Mouse (Mus musculus): ENCODE data around the gene Hmgcl.

Hmgcl gene

GRCm38 (mm10) chr4:135920304-135921241 lies 25.7 kb upstream of the Hmgcl start, which contains the start of gene Fuca1:
Fuca1 (plus strand) TSS chr4:135920735.
- ChIA-PET CTCF (interaction anchor here (0.5 to 3.8 kb wide), 104 partner anchors 9 to 1613 kb away, joined by 3 to 44 read pairs (median 4); partner anchors contain the start of genes Hmgcl (in 2 of the 4), Pithd1 (in 2 of the 4), Cnr2 (in 1 of the 4) and Gale (in 1 of the 4)), POLR2A (interaction anchor here in 3 of 4 experiments (0.6 to 4.7 kb wide), 56 partner anchors 9 to 711 kb away, joined by 3 to 40 read pairs (median 4); partner anchors contain the start of genes Cnr2 (in 2 of the 3), Hmgcl (in 2 of the 3), Pithd1 (in 2 of the 3) and E2f2 (in 1 of the 3))

GRCm38 (mm10) chr4:135921257-135922120 lies 24.8 kb upstream of the Hmgcl start:
- ChIA-PET POLR2A (interaction anchor here in 3 of 4 experiments (0.5 to 4.7 kb wide), 47 partner anchors 8 to 364 kb away, joined by 3 to 40 read pairs (median 5); partner anchors contain the start of genes Cnr2 (in 2 of the 3), Pithd1 (in 2 of the 3), Hmgcl (in 1 of the 3) and Pnrc2 (in 1 of the 3)), CTCF (interaction anchor here (0.6 to 3.8 kb wide), 73 partner anchors 8 to 1614 kb away, joined by 3 to 44 read pairs (median 5); partner anchors contain the start of genes Hmgcl (in 2 of the 4), Cnr2 (in 1 of the 4), Gale (in 1 of the 4) and Id3 (in 1 of the 4))

GRCm38 (mm10) chr4:135922190-135922589 lies 24.1 kb upstream of the Hmgcl start:
- CTCF ChIA-PET: interaction anchor here in 1 of 4 experiments (3.3 kb wide), 1 partner anchor 28 kb away, joined by 30 read pairs; the partner anchor contains the start of gene Cnr2
- POLR2A ChIA-PET: interaction anchor here in 3 of 4 experiments (0.5 to 4.7 kb wide), 9 partner anchors 8 to 101 kb away, joined by 3 to 40 read pairs (median 14); partner anchors contain the start of genes Cnr2 (in 1 of the 3) and Hmgcl (in 1 of the 3)

- ChIA-PET POLR2A (interaction anchor here in 1 of 4 experiments (0.6 to 4.7 kb wide), 4 partner anchors 9 to 36 kb away, joined by 3 to 40 read pairs (median 3); no protein-coding TSS in a partner anchor), CTCF (interaction anchor here in 1 of 4 experiments (0.6 kb wide), 1 partner anchor 38 kb away, joined by 3 read pairs; no protein-coding TSS in a partner anchor)
These were observed 21.8 kb upstream of the Hmgcl start for GRCm38 (mm10) chr4:135924418-135924817.

- CTCF ChIA-PET: interaction anchor here in 1 of 4 experiments (0.6 to 1.8 kb wide), 2 partner anchors 36 to 62 kb away, joined by 3 to 4 read pairs; partner anchors contain the start of gene Pithd1
- POLR2A ChIA-PET: interaction anchor here in 3 of 4 experiments (0.8 to 3.9 kb wide), 16 partner anchors 8 to 86 kb away, joined by 3 to 18 read pairs (median 4); partner anchors contain the start of genes Hmgcl (in 1 of the 3) and Srsf10 (in 1 of the 3)
These were observed 20.9 kb upstream of the Hmgcl start for GRCm38 (mm10) chr4:135925341-135925740.

GRCm38 (mm10) chr4:135926195-135926808 lies 19.9 kb upstream of the Hmgcl start:
- CTCF ChIA-PET: interaction anchor here in 2 of 4 experiments (0.6 to 1.8 kb wide), 8 partner anchors 13 to 972 kb away, joined by 3 to 5 read pairs (median 3); partner anchors contain the start of gene Pithd1 (in 1 of the 2)
- POLR2A ChIA-PET: interaction anchor here in 3 of 4 experiments (0.6 to 3.9 kb wide), 28 partner anchors 9 to 515 kb away, joined by 3 to 19 read pairs (median 4); partner anchors contain the start of genes Hmgcl (in 2 of the 3), Gale (in 1 of the 3), Pnrc2 (in 1 of the 3) and Rpl11 (in 1 of the 3)

- POLR2A ChIA-PET: interaction anchor here in 3 of 4 experiments (0.5 to 3.9 kb wide), 26 partner anchors 9 to 515 kb away, joined by 3 to 19 read pairs (median 4); partner anchors contain the start of genes Rpl11 (in 2 of the 3), Gale (in 1 of the 3), Hmgcl (in 1 of the 3) and Pnrc2 (in 1 of the 3)
These were observed 19.4 kb upstream of the Hmgcl start for GRCm38 (mm10) chr4:135926861-135927260.

GRCm38 (mm10) chr4:135928376-135928775 lies 17.9 kb upstream of the Hmgcl start:
- ChIA-PET POLR2A (interaction anchor here in 3 of 4 experiments (0.6 to 3.9 kb wide), 14 partner anchors 8 to 125 kb away, joined by 3 to 19 read pairs (median 6); partner anchors contain the start of genes Fuca1 (in 1 of the 3), Hmgcl (in 1 of the 3), Pithd1 (in 1 of the 3) and Rpl11 (in 1 of the 3)), CTCF (interaction anchor here in 2 of 4 experiments (0.6 to 4.7 kb wide), 6 partner anchors 8 to 927 kb away, joined by 3 to 31 read pairs (median 3); partner anchors contain the start of gene Fuca1 (in 2 of the 2))

More at GRCm38 (mm10) chr4:135926861-135927260, 19.4 kb upstream of the Hmgcl start:
- CTCF ChIA-PET: interaction anchor here in 1 of 4 experiments (1.0 to 1.8 kb wide), 6 partner anchors 12 to 126 kb away, joined by 3 to 5 read pairs (median 4); partner anchors contain the start of gene Pithd1

GRCm38 (mm10) chr4:135929405-135929804 lies 16.8 kb upstream of the Hmgcl start:
- ChIA-PET CTCF (interaction anchor here in 3 of 4 experiments (0.6 to 4.7 kb wide), 6 partner anchors 9 to 203 kb away, joined by 3 to 31 read pairs (median 9); partner anchors contain the start of gene Fuca1 (in 2 of the 3)), POLR2A (interaction anchor here in 3 of 4 experiments (0.6 to 3.9 kb wide), 8 partner anchors 8 to 110 kb away, joined by 3 to 19 read pairs (median 6); partner anchors contain the start of gene Fuca1 (in 2 of the 3))

GRCm38 (mm10) chr4:135929828-135930227 lies 16.4 kb upstream of the Hmgcl start:
- POLR2A ChIA-PET: interaction anchor here in 3 of 4 experiments (0.6 to 3.9 kb wide), 6 partner anchors 9 to 110 kb away, joined by 3 to 19 read pairs (median 8); partner anchors contain the start of gene Fuca1 (in 2 of the 3)
- CTCF ChIA-PET: interaction anchor here in 3 of 4 experiments (0.6 to 4.7 kb wide), 6 partner anchors 10 to 203 kb away, joined by 3 to 31 read pairs (median 9); partner anchors contain the start of gene Fuca1 (in 2 of the 3)

GRCm38 (mm10) chr4:135930239-135930638 lies 16.0 kb upstream of the Hmgcl start:
- POLR2A ChIA-PET: interaction anchor here in 2 of 4 experiments (0.8 to 2.2 kb wide), 4 partner anchors 9 to 57 kb away, joined by 3 to 14 read pairs (median 7); partner anchors contain the start of gene Fuca1 (in 2 of the 2)
- CTCF ChIA-PET: interaction anchor here in 2 of 4 experiments (0.6 to 4.7 kb wide), 6 partner anchors 10 to 128 kb away, joined by 3 to 31 read pairs (median 8); partner anchors contain the start of gene Fuca1 (in 2 of the 2)

GRCm38 (mm10) chr4:135931832-135932231 lies 14.4 kb upstream of the Hmgcl start:
- POLR2A ChIA-PET: interaction anchor here (0.6 to 1.4 kb wide), 5 partner anchors 12 to 100 kb away, joined by 3 to 5 read pairs (median 4); partner anchors contain the start of gene Srsf10 (in 1 of the 4)

GRCm38 (mm10) chr4:135934708-135935500 lies 11.3 kb upstream of the Hmgcl start:
- POLR2A ChIA-PET: interaction anchor here in 2 of 4 experiments (0.7 to 5.1 kb wide), 6 partner anchors 8 to 108 kb away, joined by 3 to 22 read pairs (median 6); partner anchors contain the start of gene Fuca1 (in 2 of the 2)
- CTCF ChIA-PET: interaction anchor here in 3 of 4 experiments (0.5 to 3.8 kb wide), 4 partner anchors 15 to 237 kb away, joined by 3 to 28 read pairs (median 5); partner anchors contain the start of genes Fuca1 (in 2 of the 3) and E2f2 (in 1 of the 3)

More at GRCm38 (mm10) chr4:135931832-135932231, 14.4 kb upstream of the Hmgcl start:
- CTCF ChIA-PET: interaction anchor here in 3 of 4 experiments (0.6 to 4.7 kb wide), 10 partner anchors 12 to 337 kb away, joined by 3 to 31 read pairs (median 4); partner anchors contain the start of gene Fuca1 (in 2 of the 3)

GRCm38 (mm10) chr4:135935502-135935901 lies 10.7 kb upstream of the Hmgcl start:
- ChIA-PET CTCF (interaction anchor here in 3 of 4 experiments (0.6 to 2.0 kb wide), 3 partner anchors 15 to 171 kb away, joined by 3 to 17 read pairs (median 7); partner anchors contain the start of gene Fuca1 (in 1 of the 3)), POLR2A (interaction anchor here in 2 of 4 experiments (0.7 to 5.1 kb wide), 7 partner anchors 8 to 133 kb away, joined by 3 to 22 read pairs (median 9); partner anchors contain the start of gene Fuca1 (in 2 of the 2))

Measured in embryonic stem cell, embryonic (primary cell).